Comparison of ENCODE assay signal across 7 mouse cellular contexts in genomic region chr6:5298092-5298554, GRCm38 (mm10). TPM values are rescaled to one million over a fixed set of nuclear protein-coding genes. Genes with fewer than 3 reads are reported as not detected.
DNase-seq lines count a peak whose midpoint lies in the region; ATAC-seq and TF ChIP-seq lines count a peak whose summit lies in the region.

TSS of gene Pon2 (minus strand) at chr6:5298455.

- DNase-seq in adipocyte (ENCODE audit: low spot score), result peak; percentile 84
- DNase-seq in embryo, embryonic 11.5 days (ENCODE audit: low read depth, low spot score), result peak; percentile 60
- DNase-seq in gastrocnemius, postnatal 4 days (ENCODE audit: low spot score in 2 of 2), result peak; percentile 52 to 73
- peak; percentile 81 for DNase-seq in limb, embryonic 11.5 days (ENCODE audit: low spot score)
- peak; percentile 60 to 81 for DNase-seq in spleen, adult 2 months (ENCODE audit: low read depth in 1 of 2, low spot score in 2 of 2)

- TF ChIP-seq CTCF in spleen, adult 2 months (IDR thresholded peaks at IDR 0.05; ENCODE audit: extremely low read depth, insufficient read depth, insufficient read length, insufficient replicate concordance), result 0 out of 2 replicates have a peak, but pooled peaks have one; percentile 5

- ATAC-seq in intestine, embryonic 15.5 days, result peak; percentile 96
- peak; percentile 93 for ATAC-seq in limb, embryonic 11.5 days (ENCODE audit: insufficient number of reproducible peaks, low FRiP score, low TSS enrichment, low read depth)
- ATAC-seq in midbrain, embryonic 13.5 days, result peak; percentile 96

- peak within 1 kb of the TSS; percentile 90 for H3K27ac ChIP-seq in intestine, embryonic 15.5 days
- 0 out of 2 replicates have a peak within 1 kb of the TSS, but pooled peaks have one; percentile 61 for H3K27ac ChIP-seq in limb, embryonic 11.5 days (replicated peaks; ENCODE audit: low read depth, low read length)
- H3K27ac ChIP-seq in midbrain, embryonic 13.5 days, result peak within 1 kb of the TSS; percentile 65; the same call in 1 of the 2 replicates
- H3K27ac ChIP-seq in spleen, adult 2 months (ENCODE audit: insufficient read depth, low read length), result peak within 1 kb of the TSS; percentile 100

- H3K4me3 ChIP-seq in intestine, embryonic 15.5 days (replicated peaks), result peak within 1 kb of the TSS; percentile 71
- H3K4me3 ChIP-seq in limb, embryonic 11.5 days (ENCODE audit: low read depth, low read length), result peak within 1 kb of the TSS; percentile 50
- peak within 1 kb of the TSS; percentile 61 for H3K4me3 ChIP-seq in midbrain, embryonic 13.5 days (replicated peaks)
- H3K4me3 ChIP-seq in spleen, adult 2 months (ENCODE audit: extremely low read depth, insufficient read depth, insufficient read length), result peak within 1 kb of the TSS; percentile 97

- no peaks in the 10 kb centered on the region for H3K9me3 ChIP-seq in intestine, embryonic 15.5 days
- H3K9me3 ChIP-seq in limb, embryonic 11.5 days (ENCODE audit: control insufficient read depth, low read length), result no peaks in the 10 kb centered on the region
- no peaks in the 10 kb centered on the region for H3K9me3 ChIP-seq in midbrain, embryonic 13.5 days

- H3K4me2 ChIP-seq in intestine, embryonic 15.5 days (replicated peaks), result peak within 1 kb of the TSS; percentile 68
- peak within 1 kb of the TSS; percentile 59 for H3K4me2 ChIP-seq in limb, embryonic 11.5 days (ENCODE audit: low read depth, severe bottlenecking)
- peak within 1 kb of the TSS; percentile 94 for H3K4me2 ChIP-seq in midbrain, embryonic 13.5 days (replicated peaks)

- peak within 1 kb of the TSS; percentile 73 for H3K9ac ChIP-seq in intestine, embryonic 15.5 days
- H3K9ac ChIP-seq in limb, embryonic 11.5 days (ENCODE audit: low read length), result peak within 1 kb of the TSS; percentile 73
- H3K9ac ChIP-seq in midbrain, embryonic 13.5 days (replicated peaks), result peak within 1 kb of the TSS; percentile 73

- TF ChIP-seq POLR2A in spleen, adult 2 months (IDR thresholded peaks at IDR 0.05; ENCODE audit: low read depth, low read length), result peak; percentile 77

- WGBS in intestine, embryonic 15.5 days, result under 1% methylated on average over 46 of the region's 47 CpGs
- WGBS in limb, embryonic 11.5 days, result under 1% methylated on average over 38 of the region's 47 CpGs
- 1% methylated on average over 46 of the region's 47 CpGs for WGBS in midbrain, embryonic 13.5 days
- WGBS in spleen, adult 2 months, result 1% methylated on average over 45 of the region's 47 CpGs

- H3K36me3 ChIP-seq in intestine, embryonic 15.5 days, result no peaks in the 10 kb centered on the region
- no peaks in the 10 kb centered on the region for H3K36me3 ChIP-seq in limb, embryonic 11.5 days (ENCODE audit: control insufficient read depth, insufficient read depth, low read length)
- no peaks in the 10 kb centered on the region for H3K36me3 ChIP-seq in midbrain, embryonic 13.5 days
- no peaks in the 10 kb centered on the region for H3K36me3 ChIP-seq in spleen, adult 2 months (ENCODE audit: control insufficient read depth, insufficient read depth, low read length)

- H3K27me3 ChIP-seq in intestine, embryonic 15.5 days (replicated peaks), result no peaks in the 10 kb centered on the region
- H3K27me3 ChIP-seq in limb, embryonic 11.5 days (ENCODE audit: control insufficient read depth, insufficient read depth, low read length), result no peaks in the 10 kb centered on the region
- H3K27me3 ChIP-seq in midbrain, embryonic 13.5 days, result peaks cover 9% of the 10 kb centered on the region
- no peaks in the 10 kb centered on the region for H3K27me3 ChIP-seq in spleen, adult 2 months (ENCODE audit: control insufficient read depth, insufficient read depth, low read length)

- H3K4me1 ChIP-seq in intestine, embryonic 15.5 days (replicated peaks), result no peaks in the 10 kb centered on the region
- H3K4me1 ChIP-seq in limb, embryonic 11.5 days (ENCODE audit: control insufficient read depth, insufficient read depth, low read length), result no peaks in the 10 kb centered on the region
- H3K4me1 ChIP-seq in midbrain, embryonic 13.5 days (replicated peaks), result peaks cover 8% of the 10 kb centered on the region; the same call in 1 of the 2 replicates
- H3K4me1 ChIP-seq in spleen, adult 2 months (ENCODE audit: control insufficient read depth, insufficient read depth, insufficient read length), result peaks cover 5% of the 10 kb centered on the region

RNA-seq across cellular contexts. Expression of gene Pon2, which starts in this region (rescaled TPM):
- 10 to 100 TPM; 15.9 to 16.4 TPM for total RNA-seq in gastrocnemius, postnatal 4 days (2021)
- 58.4 and 64.5 TPM in 2 replicates for polyA plus RNA-seq in intestine, embryonic 15.5 days (2015; fragmentation: Nextera tagmentation; extraction: Ambion mirVana)
- polyA plus RNA-seq in limb, embryonic 11.5 days (2014; fragmentation: Nextera tagmentation; extraction: Ambion mirVana), result 17.0 and 17.1 TPM in 2 replicates
- polyA plus RNA-seq in midbrain, embryonic 13.5 days (2015; fragmentation: Nextera tagmentation; extraction: Ambion mirVana), result 25.0 and 30.6 TPM in 2 replicates
- 9.3 and 10.4 TPM in 2 replicates for polyA plus RNA-seq in spleen, adult 2 months (2012; rRNA removed)

Comparison
In these comparisons a context has a peak if more than half of its experiments do, and no peak if none do; other contexts are left out.
1. Peak in every context shown above with its lines: DNase-seq, ATAC-seq, H3K4me3 ChIP-seq and H3K27ac ChIP-seq.